Mouse (Mus musculus) myocyte (in vitro differentiated cells): ENCODE data around the gene Synj2.

Experiments used
- E2F4 ChIP-seq: IDR thresholded peaks from one replicate; pipeline ENCODE4 v1.6.1; 2011; ENCODE audit warnings: mild to moderate bottlenecking, control low read depth, moderate library complexity; ENCODE audit not compliant: insufficient read depth
- POLR2A ChIP-seq: IDR thresholded peaks from one replicate; pipeline ENCODE4 v1.6.1; 2011; ENCODE audit warnings: low read depth, mild to moderate bottlenecking, control low read depth, moderate library complexity; ENCODE audit not compliant: insufficient read length
- POLR2AphosphoS2 ChIP-seq: IDR thresholded peaks from one replicate; pipeline ENCODE4 v1.6.1; 2011; ENCODE audit warnings: low read depth, control low read depth; ENCODE audit not compliant: insufficient read length
- TCF12 ChIP-seq: IDR thresholded peaks from one replicate; pipeline ENCODE4 v1.6.1; 2011; ENCODE audit warnings: mild to moderate bottlenecking, control low read depth; ENCODE audit not compliant: poor library complexity, insufficient read depth, severe bottlenecking
- TCF3 ChIP-seq: IDR thresholded peaks from one replicate; pipeline ENCODE4 v1.6.1; 2011; ENCODE audit warnings: low read depth, control low read depth; ENCODE audit not compliant: insufficient read length
- USF1 ChIP-seq: IDR thresholded peaks from one replicate; pipeline ENCODE4 v1.6.1; 2011; ENCODE audit warnings: low read depth, mild to moderate bottlenecking, control low read depth, moderate library complexity

GRCm38 (mm10) chr17:5912797-5913196 lies 28.3 kb upstream of the Synj2 start:
- TF ChIP-seq TCF12 (no peak), POLR2A (no peak), POLR2AphosphoS2 (no peak), TCF3 (no peak), E2F4 (no peak), USF1 (no peak)
